Mouse (Mus musculus) kidney, embryonic 15.5 days (tissue): ENCODE results near the gene Olfr786. TPM values are rescaled to one million over a fixed set of nuclear protein-coding genes. Genes with fewer than 3 reads are reported as not detected.

Experiments used
- ATAC-seq: fragments of 200-750 bp; cut with Nextera tagmentation; replicated peaks from 2 replicates; pipeline ENCODE4 v1.8.0; 2017; ENCODE audit warnings: moderate TSS enrichment; ENCODE audit not compliant: low FRiP score
- H3K27ac ChIP-seq: fragments of 300-500 bp; sonication (generic); 2 replicates; pipeline ENCODE4 v1.5.1; 2015; ENCODE audit warnings: mild to moderate bottlenecking, inconsistent platforms
- H3K27me3 ChIP-seq: fragments of 300-500 bp; sonication (generic); 2 replicates; pipeline ENCODE4 v1.6.1; 2015; ENCODE audit warnings: inconsistent platforms
- H3K36me3 ChIP-seq: fragments of 300-500 bp; sonication (generic); 2 replicates; pipeline ENCODE4 v1.6.1; 2015; ENCODE audit warnings: inconsistent platforms
- H3K4me1 ChIP-seq: fragments of 300-500 bp; sonication (generic); 2 replicates; pipeline ENCODE4 v1.6.1; 2015; ENCODE audit warnings: inconsistent platforms
- H3K4me2 ChIP-seq: fragments of 300-500 bp; sonication (generic); 2 replicates; pipeline ENCODE4 v1.6.1; 2015; ENCODE audit warnings: moderate library complexity, mild to moderate bottlenecking, inconsistent platforms
- H3K4me3 ChIP-seq: fragments of 300-500 bp; sonication (generic); replicated peaks from 2 replicates; pipeline ENCODE4 v1.5.1; 2015; ENCODE audit warnings: mild to moderate bottlenecking, inconsistent platforms
- H3K9ac ChIP-seq: fragments of 300-500 bp; sonication (generic); 2 replicates; pipeline ENCODE4 v1.6.1; 2015; ENCODE audit warnings: mild to moderate bottlenecking, inconsistent platforms
- H3K9me3 ChIP-seq: fragments of 300-500 bp; sonication (generic); replicated peaks from 2 replicates; pipeline ENCODE4 v1.6.1; 2016; ENCODE audit warnings: inconsistent platforms
- WGBS: fragments of 180-500 bp; shearing (Covaris S2); methylation state at CpG from one replicate; pipeline ENCODE4 v1.1.7; 2015; ENCODE audit warnings: mixed read lengths; 5-methylcytosine and 5-hydroxymethylcytosine counted together
- polyA plus RNA-seq: library from polyadenylated mRNA; unstranded; fragments of >200 nt; fragmentation: Nextera tagmentation; extraction: Ambion mirVana; gene quantifications from 2 replicates; pipeline ENCODE4 v1.2.1, GENCODE M21; 2015

The Olfr786 gene
- polyA plus RNA-seq: not detected in 2 replicates

DNA sequence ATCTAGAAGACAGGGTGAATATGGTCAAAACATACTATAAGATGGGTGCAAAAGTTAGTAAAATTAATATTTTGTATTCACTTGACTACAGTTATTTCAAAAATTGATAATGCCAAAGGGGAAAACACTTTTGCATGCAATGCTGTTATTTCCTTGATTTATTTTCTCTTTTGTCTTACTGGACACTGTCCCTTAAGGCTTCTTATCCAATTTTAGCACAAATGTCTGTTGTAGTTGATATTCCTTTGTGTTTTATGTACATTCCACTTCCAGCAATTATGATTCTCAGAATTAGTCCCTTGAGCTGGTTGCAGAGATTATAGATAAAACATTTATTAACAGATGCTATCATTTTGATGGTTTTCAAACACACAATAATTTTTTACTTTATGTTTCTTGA lies at the start of gene Olfr786:
Olfr786 (plus strand) TSS at position 301 of the 400 bp plus-strand sequence.
- Histone ChIP-seq H3K36me3 (no peaks in the 10 kb centered on the region), H3K4me3 (no peak within 1 kb of the TSS), H3K9me3 (no peaks in the 10 kb centered on the region), H3K9ac (no peak within 1 kb of the TSS), H3K4me1 (no peaks in the 10 kb centered on the region), H3K27me3 (no peaks in the 10 kb centered on the region), H3K4me2 (no peak within 1 kb of the TSS), H3K27ac (no peak within 1 kb of the TSS)
- no peak for ATAC-seq

GRCm38 (mm10) chr10:129383783-129384182 lies 43.3 kb upstream of the Olfr786 start, which contains the start of gene Olfr784:
Gene Olfr784, plus strand, starts transcription at chr10:129384083.
- no peak for ATAC-seq
- Histone ChIP-seq H3K9me3 (no peaks in the 10 kb centered on the region), H3K9ac (no peak within 1 kb of the TSS), H3K27ac (no peak within 1 kb of the TSS), H3K36me3 (no peaks in the 10 kb centered on the region), H3K4me2 (no peak within 1 kb of the TSS), H3K4me3 (no peak within 1 kb of the TSS), H3K4me1 (no peaks in the 10 kb centered on the region), H3K27me3 (no peaks in the 10 kb centered on the region)

- Histone ChIP-seq H3K27me3 (no peaks in the 10 kb centered on the region), H3K9me3 (no peaks in the 10 kb centered on the region), H3K9ac (no peak overlapping the region), H3K27ac (no peak overlapping the region), H3K4me1 (no peaks in the 10 kb centered on the region), H3K4me2 (no peak overlapping the region), H3K36me3 (no peaks in the 10 kb centered on the region), H3K4me3 (no peak overlapping the region)
- no peak for ATAC-seq
- 50% methylated on average over 5 of the region's 5 CpGs for WGBS
Measured at GRCm38 (mm10) chr10:129400892-129401291, 26.2 kb upstream of the Olfr786 start.

- no peak for ATAC-seq
- Histone ChIP-seq H3K36me3 (no peaks in the 10 kb centered on the region), H3K9ac (no peak within 1 kb of the TSS), H3K27ac (no peak within 1 kb of the TSS), H3K4me2 (no peak within 1 kb of the TSS), H3K9me3 (no peaks in the 10 kb centered on the region), H3K27me3 (no peaks in the 10 kb centered on the region), H3K4me3 (no peak within 1 kb of the TSS), H3K4me1 (no peaks in the 10 kb centered on the region)
- 78% methylated on average over 2 of the region's 2 CpGs for WGBS
Measured at GRCm38 (mm10) chr10:129405126-129405525, 22.0 kb upstream of the Olfr786 start, which contains the start of gene Olfr785. Gene Olfr785, plus strand, starts transcription at chr10:129405426.

DNA sequence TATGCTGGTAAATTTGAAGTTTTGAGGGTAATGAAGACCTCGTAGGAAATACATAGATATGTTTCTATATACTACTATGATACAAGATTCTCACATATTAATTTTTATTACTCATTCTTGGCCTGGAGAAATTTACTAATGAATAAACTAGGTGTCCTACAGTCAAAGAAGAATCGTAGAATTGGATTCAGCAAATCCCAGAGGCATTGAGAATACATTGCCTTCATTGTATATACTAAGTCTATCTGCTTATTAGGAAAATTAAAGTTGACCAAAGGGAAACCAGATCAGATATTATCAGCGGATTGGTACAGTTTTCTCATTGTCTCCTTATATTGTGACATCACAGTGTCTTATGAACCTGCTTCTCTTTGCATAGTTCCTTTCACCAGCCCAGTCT lies 34.5 kb downstream of the Olfr786 start, which contains the start of gene Olfr787:
Olfr787 (plus strand) TSS at position 301 of the 400 bp plus-strand sequence.
- H3K9ac ChIP-seq: no peak within 1 kb of the TSS
- no peaks in the 10 kb centered on the region for H3K36me3 ChIP-seq
- no peaks in the 10 kb centered on the region for H3K4me1 ChIP-seq
- H3K27ac ChIP-seq: no peak within 1 kb of the TSS
- H3K4me2 ChIP-seq: no peak within 1 kb of the TSS
- no peak for ATAC-seq
- no peak within 1 kb of the TSS for H3K4me3 ChIP-seq
- 83% methylated on average over 3 of the region's 3 CpGs for WGBS
- H3K9me3 ChIP-seq: no peaks in the 10 kb centered on the region
- no peaks in the 10 kb centered on the region for H3K27me3 ChIP-seq

- Histone ChIP-seq H3K4me3 (no peak within 1 kb of the TSS), H3K36me3 (no peaks in the 10 kb centered on the region), H3K27ac (no peak within 1 kb of the TSS), H3K27me3 (no peaks in the 10 kb centered on the region), H3K9me3 (no peaks in the 10 kb centered on the region), H3K4me1 (no peaks in the 10 kb centered on the region), H3K9ac (no peak within 1 kb of the TSS), H3K4me2 (no peak within 1 kb of the TSS)
- no peak for ATAC-seq
Measured at GRCm38 (mm10) chr10:129470698-129471097, 43.6 kb downstream of the Olfr786 start, which contains the start of gene Olfr788. Gene Olfr788, plus strand, starts transcription at chr10:129470998.

DNA sequence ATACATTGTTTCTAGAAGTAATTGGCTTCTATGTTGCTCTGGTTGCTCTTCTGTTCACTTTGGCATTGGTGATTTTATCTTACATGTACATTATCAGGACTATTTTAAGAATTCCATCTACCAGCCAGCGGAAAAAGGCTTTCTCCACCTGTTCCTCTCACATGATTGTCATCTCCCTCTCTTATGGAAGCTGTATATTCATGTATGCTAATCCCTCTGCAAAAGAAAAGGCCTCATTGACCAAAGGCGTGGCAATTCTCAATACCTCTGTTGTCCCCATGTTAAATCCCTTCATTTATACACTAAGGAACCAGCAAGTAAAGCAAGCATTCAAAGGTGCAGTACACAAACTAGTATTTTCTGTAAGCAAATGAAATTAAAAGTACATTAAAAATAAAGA lies 46.1 kb downstream of the Olfr786 start:
- WGBS: 72% methylated on average over 2 of the region's 2 CpGs
- no peaks in the 10 kb centered on the region for H3K4me1 ChIP-seq
- no peak for ATAC-seq
- no peaks in the 10 kb centered on the region for H3K9me3 ChIP-seq
- no peak overlapping the region for H3K4me3 ChIP-seq
- H3K9ac ChIP-seq: no peak overlapping the region
- no peak overlapping the region for H3K27ac ChIP-seq
- no peaks in the 10 kb centered on the region for H3K36me3 ChIP-seq
- no peaks in the 10 kb centered on the region for H3K27me3 ChIP-seq
- H3K4me2 ChIP-seq: no peak overlapping the region

DNA sequence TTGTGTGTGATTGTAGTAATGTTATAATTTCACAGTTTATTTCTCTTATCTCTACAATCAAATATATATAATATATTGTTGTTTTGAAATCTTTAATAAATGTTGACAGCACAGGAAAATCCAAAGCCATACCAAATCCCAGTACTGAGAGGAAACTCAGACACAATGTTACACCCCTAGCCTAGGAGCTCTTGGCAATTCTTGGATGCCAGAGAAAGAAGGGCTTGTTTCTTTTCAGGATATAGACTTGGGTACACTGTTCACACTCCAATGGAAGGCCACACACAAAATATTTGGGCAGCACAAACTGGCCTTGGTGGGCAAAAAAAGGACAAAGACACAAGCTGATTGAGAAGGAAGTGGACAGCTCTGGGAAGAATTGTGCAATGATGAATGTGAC lies 46.6 kb downstream of the Olfr786 start:
- no peak overlapping the region for H3K4me2 ChIP-seq
- H3K27ac ChIP-seq: no peak overlapping the region
- no peaks in the 10 kb centered on the region for H3K4me1 ChIP-seq
- ATAC-seq: no peak
- H3K4me3 ChIP-seq: no peak overlapping the region
- no peaks in the 10 kb centered on the region for H3K36me3 ChIP-seq
- H3K9me3 ChIP-seq: no peaks in the 10 kb centered on the region
- H3K9ac ChIP-seq: no peak overlapping the region
- no peaks in the 10 kb centered on the region for H3K27me3 ChIP-seq

- H3K4me1 ChIP-seq: no peaks in the 10 kb centered on the region
- no peak within 1 kb of the TSS for H3K27ac ChIP-seq
- ATAC-seq: no peak
- 77% methylated on average over 2 of the region's 2 CpGs for WGBS
- no peaks in the 10 kb centered on the region for H3K27me3 ChIP-seq
- H3K4me3 ChIP-seq: no peak within 1 kb of the TSS
- H3K36me3 ChIP-seq: no peaks in the 10 kb centered on the region
- H3K4me2 ChIP-seq: no peak within 1 kb of the TSS
- H3K9me3 ChIP-seq: no peaks in the 10 kb centered on the region
- no peak within 1 kb of the TSS for H3K9ac ChIP-seq
Measured at GRCm38 (mm10) chr10:129484452-129484851, 57.3 kb downstream of the Olfr786 start, which contains the start of gene Olfr789. Gene Olfr789, plus strand, starts transcription at chr10:129484752.

Other genes starting within 250 kb of the Olfr786 start
- not detected in 2 replicates for gene Olfr772, start 249.4 kb upstream of the Olfr786 start, polyA plus RNA-seq
- gene Olfr773, start 239.9 kb upstream of the Olfr786 start, polyA plus RNA-seq: not detected in 2 replicates
- gene Olfr774, start 191.1 kb upstream of the Olfr786 start, polyA plus RNA-seq: not detected in 2 replicates
- gene Olfr775, start 178.9 kb upstream of the Olfr786 start, polyA plus RNA-seq: not detected in 2 replicates
- gene Olfr776, start 168.2 kb upstream of the Olfr786 start, polyA plus RNA-seq: not detected in 2 replicates
- not detected in 2 replicates for gene Olfr777, start 155.8 kb upstream of the Olfr786 start, polyA plus RNA-seq
- gene Olfr780, start 109.2 kb upstream of the Olfr786 start, polyA plus RNA-seq: not detected in 2 replicates
- not detected in 2 replicates for gene Olfr781, start 98.5 kb upstream of the Olfr786 start, polyA plus RNA-seq
- gene Olfr782, start 78.5 kb upstream of the Olfr786 start, polyA plus RNA-seq: not detected in 2 replicates
- gene Olfr784, start 43.2 kb upstream of the Olfr786 start, polyA plus RNA-seq: 0.05 TPM in 2 replicates
- gene Olfr785, start 21.9 kb upstream of the Olfr786 start, polyA plus RNA-seq: not detected in 2 replicates
- not detected in 2 replicates for gene Olfr787, start 34.6 kb downstream of the Olfr786 start, polyA plus RNA-seq
- not detected in 2 replicates for gene Olfr788, start 43.7 kb downstream of the Olfr786 start, polyA plus RNA-seq
- not detected in 2 replicates for gene Olfr789, start 57.4 kb downstream of the Olfr786 start, polyA plus RNA-seq
- gene Olfr790, start 71.2 kb downstream of the Olfr786 start, polyA plus RNA-seq: not detected in 2 replicates
- not detected in 2 replicates for gene Olfr791, start 94.5 kb downstream of the Olfr786 start, polyA plus RNA-seq
- gene Olfr792, start 111.9 kb downstream of the Olfr786 start, polyA plus RNA-seq: not detected in 2 replicates
- not detected in 2 replicates for gene Olfr794, start 140.3 kb downstream of the Olfr786 start, polyA plus RNA-seq
- not detected in 2 replicates for gene Olfr796, start 185.3 kb downstream of the Olfr786 start, polyA plus RNA-seq
- gene Olfr798, start 200.6 kb downstream of the Olfr786 start, polyA plus RNA-seq: not detected in 2 replicates
- not detected in 2 replicates for gene Olfr799, start 210.2 kb downstream of the Olfr786 start, polyA plus RNA-seq
- gene Olfr800, start 230.4 kb downstream of the Olfr786 start, polyA plus RNA-seq: not detected in 2 replicates
- not detected in 2 replicates for gene Olfr801, start 246.6 kb downstream of the Olfr786 start, polyA plus RNA-seq